Mouse (Mus musculus): ENCODE measurements at regions not wholly inside any gene's neighbourhood (a gene's known extent, or its start where the extent isn't known, plus 50 kb on each side); places are given as distances from the start of the nearest gene placed in this dataset.

GRCm38 (mm10) chr1:57032407-57032806 lies 54.0 kb upstream of the Satb2 start:
- 83% methylated on average over 2 of the region's 2 CpGs for WGBS
- Histone ChIP-seq H3K4me3 (ENCODE audit: low read depth, low read length) (no peak overlapping the region), H3K4me2 (ENCODE audit: low read length) (no peak overlapping the region), H3K9ac (ENCODE audit: low read length) (no peak overlapping the region), H3K27ac (ENCODE audit: low read depth) (no peak overlapping the region), H3K36me3 (ENCODE audit: control insufficient read depth, insufficient read depth, low read length) (no peaks in the 10 kb centered on the region), H3K4me1 (replicated peaks; ENCODE audit: control insufficient read depth, insufficient read depth, low read length) (no peaks in the 10 kb centered on the region), H3K27me3 (replicated peaks; ENCODE audit: control insufficient read depth, insufficient read depth, low read length) (no peaks in the 10 kb centered on the region), H3K9me3 (ENCODE audit: control insufficient read depth, low read length) (no peaks in the 10 kb centered on the region)
- ATAC-seq (replicated peaks; ENCODE audit: low FRiP score, low TSS enrichment, low read depth) (no peak), DNase-seq (ENCODE audit: low spot score) (no peak)

DNA sequence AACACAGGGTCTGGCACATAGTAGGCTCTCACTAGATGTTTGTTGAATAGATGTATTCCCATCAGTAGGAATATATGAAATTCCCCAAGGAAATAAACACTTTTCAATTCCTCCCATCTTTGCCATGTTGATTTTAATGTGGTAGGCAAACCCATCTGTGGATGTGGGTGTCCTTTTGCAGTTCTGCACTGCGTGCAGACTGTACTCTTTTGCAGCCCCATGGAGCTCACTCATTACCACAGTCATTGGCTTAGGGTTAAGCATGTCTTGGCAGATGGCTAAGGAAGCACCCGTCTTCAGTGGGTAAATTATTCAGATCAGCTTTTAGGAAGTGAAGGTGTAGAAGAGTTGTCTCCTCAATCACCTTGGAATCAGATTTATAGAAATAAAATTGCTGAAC lies 54.8 kb upstream of the Satb2 start:
- DNase-seq (ENCODE audit: low spot score) (no peak), ATAC-seq (replicated peaks; ENCODE audit: low FRiP score, low TSS enrichment, low read depth) (no peak)
- no peaks in the 10 kb centered on the region for H3K4me1 ChIP-seq (replicated peaks; ENCODE audit: control insufficient read depth, insufficient read depth, low read length)
- no peak overlapping the region for H3K4me2 ChIP-seq (ENCODE audit: low read length)
- H3K9me3 ChIP-seq (ENCODE audit: control insufficient read depth, low read length), result no peaks in the 10 kb centered on the region
- WGBS, result 84% methylated on average over 2 of the region's 2 CpGs
- H3K4me3 ChIP-seq (ENCODE audit: low read depth, low read length), result no peak overlapping the region
- H3K9ac ChIP-seq (ENCODE audit: low read length), result no peak overlapping the region
- H3K27me3 ChIP-seq (replicated peaks; ENCODE audit: control insufficient read depth, insufficient read depth, low read length), result no peaks in the 10 kb centered on the region
- no peaks in the 10 kb centered on the region for H3K36me3 ChIP-seq (ENCODE audit: control insufficient read depth, insufficient read depth, low read length)
- H3K27ac ChIP-seq (ENCODE audit: low read depth), result no peak overlapping the region

DNA sequence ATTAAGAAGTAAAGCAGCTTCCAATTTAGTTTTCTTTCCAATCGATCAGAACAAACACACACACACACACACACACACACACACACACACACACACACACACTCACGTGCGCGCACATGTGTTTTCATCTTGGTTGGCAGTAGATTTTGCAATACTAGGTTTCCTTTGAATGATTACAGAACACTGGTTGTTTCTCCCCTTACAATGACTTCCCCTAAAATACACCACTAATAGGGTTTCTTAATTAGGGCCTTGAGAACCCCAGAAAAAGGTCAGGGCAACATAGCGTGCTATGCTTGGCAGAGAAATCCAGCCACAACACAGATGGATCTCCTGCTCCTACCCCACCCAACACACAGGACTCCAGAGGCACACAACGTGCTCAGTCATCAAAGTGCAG lies 56.0 kb upstream of the Satb2 start:
- Histone ChIP-seq H3K4me2 (ENCODE audit: low read length) (no peak overlapping the region), H3K27ac (ENCODE audit: low read depth) (no peak overlapping the region), H3K4me3 (ENCODE audit: low read depth, low read length) (no peak overlapping the region), H3K9ac (ENCODE audit: low read length) (no peak overlapping the region), H3K9me3 (ENCODE audit: control insufficient read depth, low read length) (no peaks in the 10 kb centered on the region), H3K27me3 (replicated peaks; ENCODE audit: control insufficient read depth, insufficient read depth, low read length) (no peaks in the 10 kb centered on the region), H3K4me1 (replicated peaks; ENCODE audit: control insufficient read depth, insufficient read depth, low read length) (no peaks in the 10 kb centered on the region), H3K36me3 (ENCODE audit: control insufficient read depth, insufficient read depth, low read length) (no peaks in the 10 kb centered on the region)
- ATAC-seq (replicated peaks; ENCODE audit: low FRiP score, low TSS enrichment, low read depth), result no peak
- 84% methylated on average over 6 of the region's 6 CpGs for WGBS
- no peak for DNase-seq (ENCODE audit: low spot score)

- no peaks in the 10 kb centered on the region for H3K36me3 ChIP-seq (ENCODE audit: control insufficient read depth, insufficient read depth, low read length)
- 81% methylated on average over 3 of the region's 3 CpGs for WGBS
These were observed 57.9 kb upstream of the Satb2 start for GRCm38 (mm10) chr1:57036382-57036781.

DNA sequence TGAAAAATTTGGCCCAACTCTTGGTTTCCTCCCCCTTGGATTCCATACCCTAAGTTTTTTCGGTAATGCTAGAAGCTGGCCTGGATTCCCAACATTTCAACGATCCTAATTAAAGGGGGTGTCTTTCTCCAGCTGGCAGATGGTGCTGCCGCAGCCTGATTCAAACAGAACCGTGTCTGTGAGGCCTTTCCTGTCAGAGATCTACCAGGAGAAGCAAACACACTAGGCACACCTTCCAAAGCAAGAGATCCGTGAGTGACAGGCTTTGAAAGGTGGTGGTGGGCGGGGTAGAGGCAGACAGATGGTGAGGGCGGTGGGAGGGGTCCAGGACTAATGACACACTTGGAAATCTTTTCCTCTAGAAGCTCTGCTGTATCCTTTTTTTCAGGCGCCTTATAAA lies 61.8 kb upstream of the Satb2 start:
- Histone ChIP-seq H3K4me3 (ENCODE audit: low read depth, low read length) (no peak overlapping the region), H3K27ac (ENCODE audit: low read depth) (no peak overlapping the region), H3K36me3 (ENCODE audit: control insufficient read depth, insufficient read depth, low read length) (no peaks in the 10 kb centered on the region), H3K4me2 (ENCODE audit: low read length) (no peak overlapping the region), H3K4me1 (replicated peaks; ENCODE audit: control insufficient read depth, insufficient read depth, low read length) (no peaks in the 10 kb centered on the region), H3K9ac (ENCODE audit: low read length) (no peak overlapping the region), H3K27me3 (replicated peaks; ENCODE audit: control insufficient read depth, insufficient read depth, low read length) (no peaks in the 10 kb centered on the region), H3K9me3 (ENCODE audit: control insufficient read depth, low read length) (no peaks in the 10 kb centered on the region)
- 39% methylated on average over 8 of the region's 8 CpGs for WGBS
- DNase-seq (ENCODE audit: low spot score), result no peak
- no peak for ATAC-seq (replicated peaks; ENCODE audit: low FRiP score, low TSS enrichment, low read depth)

More at GRCm38 (mm10) chr1:57036382-57036781, 57.9 kb upstream of the Satb2 start:
- Histone ChIP-seq H3K4me3 (ENCODE audit: low read depth, low read length) (no peak overlapping the region), H3K9me3 (ENCODE audit: control insufficient read depth, low read length) (no peaks in the 10 kb centered on the region), H3K4me1 (replicated peaks; ENCODE audit: control insufficient read depth, insufficient read depth, low read length) (no peaks in the 10 kb centered on the region), H3K27ac (ENCODE audit: low read depth) (no peak overlapping the region), H3K27me3 (replicated peaks; ENCODE audit: control insufficient read depth, insufficient read depth, low read length) (no peaks in the 10 kb centered on the region), H3K4me2 (ENCODE audit: low read length) (no peak overlapping the region), H3K9ac (ENCODE audit: low read length) (no peak overlapping the region)
- DNase-seq (ENCODE audit: low spot score) (no peak), ATAC-seq (replicated peaks; ENCODE audit: low FRiP score, low TSS enrichment, low read depth) (no peak)

DNA sequence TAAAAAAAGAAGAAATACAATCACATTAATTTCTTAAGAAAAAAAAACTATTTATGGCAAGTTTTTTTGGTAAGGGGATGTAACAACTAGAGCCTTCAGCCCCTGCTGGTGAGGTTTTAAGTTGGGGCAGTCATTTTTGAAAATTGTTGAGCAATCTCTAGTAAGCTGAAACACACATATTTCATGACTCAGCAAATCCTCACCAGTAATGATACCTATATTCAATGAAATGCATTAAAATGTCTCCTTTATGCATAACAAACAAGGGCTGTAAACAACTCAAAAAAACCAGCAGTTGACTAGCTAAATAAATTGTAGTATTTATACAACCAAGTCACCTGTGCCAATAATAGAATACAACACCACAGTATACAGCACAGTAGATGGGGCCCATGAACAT lies 63.1 kb upstream of the Satb2 start:
- Histone ChIP-seq H3K4me3 (ENCODE audit: low read depth, low read length) (no peak overlapping the region), H3K9ac (ENCODE audit: low read length) (no peak overlapping the region), H3K9me3 (ENCODE audit: control insufficient read depth, low read length) (no peaks in the 10 kb centered on the region), H3K36me3 (ENCODE audit: control insufficient read depth, insufficient read depth, low read length) (no peaks in the 10 kb centered on the region), H3K4me2 (ENCODE audit: low read length) (no peak overlapping the region), H3K27ac (ENCODE audit: low read depth) (no peak overlapping the region), H3K4me1 (replicated peaks; ENCODE audit: control insufficient read depth, insufficient read depth, low read length) (no peaks in the 10 kb centered on the region), H3K27me3 (replicated peaks; ENCODE audit: control insufficient read depth, insufficient read depth, low read length) (no peaks in the 10 kb centered on the region)
- DNase-seq (ENCODE audit: low spot score) (no peak), ATAC-seq (replicated peaks; ENCODE audit: low FRiP score, low TSS enrichment, low read depth) (no peak)

- H3K9ac ChIP-seq (ENCODE audit: low read length), result no peak overlapping the region
- H3K27ac ChIP-seq (ENCODE audit: low read depth), result no peak overlapping the region
- DNase-seq (ENCODE audit: low spot score), result no peak
- no peaks in the 10 kb centered on the region for H3K36me3 ChIP-seq (ENCODE audit: control insufficient read depth, insufficient read depth, low read length)
- H3K4me2 ChIP-seq (ENCODE audit: low read length), result no peak overlapping the region
- H3K4me3 ChIP-seq (ENCODE audit: low read depth, low read length), result no peak overlapping the region
- WGBS, result 89% methylated on average over 4 of the region's 4 CpGs
- no peaks in the 10 kb centered on the region for H3K4me1 ChIP-seq (replicated peaks; ENCODE audit: control insufficient read depth, insufficient read depth, low read length)
- H3K27me3 ChIP-seq (replicated peaks; ENCODE audit: control insufficient read depth, insufficient read depth, low read length), result no peaks in the 10 kb centered on the region
- no peak for ATAC-seq (replicated peaks; ENCODE audit: low FRiP score, low TSS enrichment, low read depth)
- H3K9me3 ChIP-seq (ENCODE audit: control insufficient read depth, low read length), result no peaks in the 10 kb centered on the region
These were observed 75.4 kb upstream of the Satb2 start for GRCm38 (mm10) chr1:57053836-57054235.

DNA sequence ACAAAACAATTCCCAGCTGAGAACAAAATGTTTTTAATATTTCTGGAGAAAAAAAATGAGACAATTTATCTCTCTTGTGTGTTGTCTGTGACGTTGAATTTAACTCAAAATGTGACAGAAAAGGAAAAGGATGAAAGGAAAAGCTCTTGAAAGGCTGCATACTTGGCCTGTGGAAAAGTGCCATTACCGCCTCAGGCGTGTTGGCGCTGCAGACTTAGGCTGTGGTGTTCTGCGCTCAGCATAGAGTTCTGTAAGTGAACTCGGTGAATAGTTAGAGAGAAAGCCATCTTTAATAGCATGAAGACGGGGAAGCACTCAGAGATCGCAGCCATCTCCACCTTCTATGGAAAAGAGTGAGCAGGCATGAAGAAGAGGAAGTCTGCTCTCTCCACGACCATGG lies 77.5 kb upstream of the Satb2 start:
- no peak overlapping the region for H3K4me3 ChIP-seq (ENCODE audit: low read depth, low read length)
- no peaks in the 10 kb centered on the region for H3K27me3 ChIP-seq (replicated peaks; ENCODE audit: control insufficient read depth, insufficient read depth, low read length)
- no peak for ATAC-seq (replicated peaks; ENCODE audit: low FRiP score, low TSS enrichment, low read depth)
- no peak for DNase-seq (ENCODE audit: low spot score)
- 85% methylated on average over 9 of the region's 9 CpGs for WGBS
- no peaks in the 10 kb centered on the region for H3K9me3 ChIP-seq (ENCODE audit: control insufficient read depth, low read length)
- H3K36me3 ChIP-seq (ENCODE audit: control insufficient read depth, insufficient read depth, low read length), result no peaks in the 10 kb centered on the region
- no peak overlapping the region for H3K9ac ChIP-seq (ENCODE audit: low read length)
- no peak overlapping the region for H3K27ac ChIP-seq (ENCODE audit: low read depth)
- H3K4me1 ChIP-seq (replicated peaks; ENCODE audit: control insufficient read depth, insufficient read depth, low read length), result no peaks in the 10 kb centered on the region
- H3K4me2 ChIP-seq (ENCODE audit: low read length), result no peak overlapping the region

GRCm38 (mm10) chr1:57059216-57059615 lies 80.8 kb upstream of the Satb2 start:
- Histone ChIP-seq H3K27me3 (replicated peaks; ENCODE audit: control insufficient read depth, insufficient read depth, low read length) (no peaks in the 10 kb centered on the region), H3K36me3 (ENCODE audit: control insufficient read depth, insufficient read depth, low read length) (no peaks in the 10 kb centered on the region), H3K27ac (ENCODE audit: low read depth) (no peak overlapping the region), H3K9ac (ENCODE audit: low read length) (no peak overlapping the region), H3K4me1 (replicated peaks; ENCODE audit: control insufficient read depth, insufficient read depth, low read length) (no peaks in the 10 kb centered on the region), H3K4me3 (ENCODE audit: low read depth, low read length) (no peak overlapping the region), H3K4me2 (ENCODE audit: low read length) (no peak overlapping the region), H3K9me3 (ENCODE audit: control insufficient read depth, low read length) (no peaks in the 10 kb centered on the region)
- ATAC-seq (replicated peaks; ENCODE audit: low FRiP score, low TSS enrichment, low read depth) (no peak), DNase-seq (ENCODE audit: low spot score) (no peak)
- 80% methylated on average over 3 of the region's 3 CpGs for WGBS

Data from intestine, embryonic 14.5 days (tissue).